Mouse (Mus musculus) erythroblast, embryonic 14.5 days (primary cell): ENCODE measurements at regions not wholly inside any gene's neighbourhood (a gene's known extent, or its start where the extent isn't known, plus 50 kb on each side); places are given as distances from the start of the nearest gene placed in this dataset.

ENCODE experiments used
- H3K27me3 ChIP-seq: 2 replicates; pipeline ENCODE4 v1.6.1; 2012; ENCODE audit warnings: inconsistent platforms; ENCODE audit not compliant: control insufficient read depth
- H3K36me3 ChIP-seq: 2 replicates; pipeline ENCODE4 v1.6.1; 2012; ENCODE audit warnings: mild to moderate bottlenecking, inconsistent platforms; ENCODE audit not compliant: control insufficient read depth
- H3K4me1 ChIP-seq: 2 replicates; pipeline ENCODE4 v1.6.1; 2012; ENCODE audit warnings: inconsistent platforms; ENCODE audit not compliant: control insufficient read depth
- H3K4me3 ChIP-seq: replicated peaks from 2 replicates; pipeline ENCODE3; 2012; ENCODE audit warnings: moderate library complexity, mild to moderate bottlenecking, inconsistent platforms
- H3K9me3 ChIP-seq: 2 replicates; pipeline ENCODE4 v1.6.1; 2012; ENCODE audit warnings: low read length, inconsistent platforms, mixed read lengths; ENCODE audit not compliant: control insufficient read depth
- GATA1 ChIP-seq: IDR thresholded peaks from 2 replicates; pipeline ENCODE4 v1.6.1; 2012; ENCODE audit warnings: low read length, inconsistent platforms, mixed read lengths
- TAL1 ChIP-seq: IDR thresholded peaks from 3 replicates; pipeline ENCODE4 v1.6.1; 2012; ENCODE audit warnings: low read length, inconsistent platforms, mixed read lengths

DNA sequence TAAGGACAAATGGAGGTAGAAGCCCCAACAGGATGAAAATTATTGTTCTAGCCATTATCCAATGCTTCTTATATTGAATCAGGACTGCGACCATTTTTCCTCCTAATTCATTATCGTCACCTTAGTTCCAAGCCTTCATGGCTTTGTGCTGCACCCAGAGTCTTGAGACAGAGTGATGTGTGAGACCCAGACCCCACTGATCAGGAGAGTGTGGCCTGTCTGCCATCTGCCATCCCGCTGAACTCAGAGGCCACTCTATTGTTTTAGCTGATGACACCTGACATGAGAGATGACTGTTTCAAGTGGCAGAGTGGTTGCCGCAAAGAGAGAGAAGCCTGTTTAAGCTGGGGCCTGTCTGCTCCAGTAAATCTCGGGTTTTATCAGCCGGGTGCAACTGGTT, 361.4 kb downstream of the Rwdd3 start:
- no peak overlapping the region for H3K4me3 ChIP-seq
- peaks cover 22% of the 10 kb centered on the region for H3K9me3 ChIP-seq
- no peaks in the 10 kb centered on the region for H3K4me1 ChIP-seq
- TF ChIP-seq TAL1 (no peak), GATA1 (no peak)
- no peaks in the 10 kb centered on the region for H3K27me3 ChIP-seq
- no peaks in the 10 kb centered on the region for H3K36me3 ChIP-seq

DNA sequence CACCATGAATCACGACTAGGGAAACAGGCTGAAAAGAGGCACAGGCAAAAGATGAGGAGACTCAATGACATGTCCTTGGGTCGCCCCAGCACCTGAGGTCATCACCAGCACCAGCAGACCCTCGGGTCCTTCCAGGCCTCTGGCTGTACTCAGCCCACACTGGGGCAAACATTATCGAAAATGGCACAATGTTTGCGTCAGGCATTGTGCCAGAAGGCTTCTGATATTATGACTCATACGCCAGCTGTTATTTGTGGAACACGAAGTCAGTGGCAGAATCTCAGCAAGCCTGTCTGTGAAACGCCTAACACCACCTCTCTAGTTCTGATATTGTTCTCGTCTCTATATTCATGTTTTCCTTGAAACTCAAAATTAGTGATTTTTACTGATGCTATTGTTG, 384.8 kb downstream of the Rwdd3 start:
- Histone ChIP-seq H3K36me3 (no peaks in the 10 kb centered on the region), H3K4me3 (no peak overlapping the region), H3K9me3 (peaks cover 16% of the 10 kb centered on the region), H3K27me3 (no peaks in the 10 kb centered on the region), H3K4me1 (no peaks in the 10 kb centered on the region)
- TF ChIP-seq GATA1 (no peak), TAL1 (no peak)

DNA sequence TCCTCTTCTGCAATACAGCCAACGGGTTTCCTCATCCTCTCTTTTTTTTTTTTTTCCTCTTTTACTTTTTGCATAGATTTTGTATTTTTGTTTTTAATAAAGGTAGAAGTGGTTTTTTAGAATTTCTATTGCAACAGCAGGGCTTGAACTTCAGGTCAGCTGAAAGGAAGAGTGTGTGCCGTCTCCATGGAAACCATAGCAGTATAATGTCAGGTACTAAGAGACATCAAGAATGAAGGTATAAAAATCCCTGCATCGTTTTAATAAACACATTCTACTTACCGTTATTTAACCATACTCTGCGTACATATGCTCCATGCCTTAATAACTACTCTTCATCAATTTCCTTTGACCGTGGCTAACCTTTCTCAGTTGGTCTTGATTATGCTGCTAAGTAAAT, 390.0 kb downstream of the Rwdd3 start:
- Histone ChIP-seq H3K4me3 (no peak overlapping the region), H3K4me1 (no peaks in the 10 kb centered on the region), H3K9me3 (peaks cover 9% of the 10 kb centered on the region), H3K27me3 (no peaks in the 10 kb centered on the region), H3K36me3 (no peaks in the 10 kb centered on the region)
- no peak for TF ChIP-seq TAL1
- TF ChIP-seq GATA1: no peak

DNA sequence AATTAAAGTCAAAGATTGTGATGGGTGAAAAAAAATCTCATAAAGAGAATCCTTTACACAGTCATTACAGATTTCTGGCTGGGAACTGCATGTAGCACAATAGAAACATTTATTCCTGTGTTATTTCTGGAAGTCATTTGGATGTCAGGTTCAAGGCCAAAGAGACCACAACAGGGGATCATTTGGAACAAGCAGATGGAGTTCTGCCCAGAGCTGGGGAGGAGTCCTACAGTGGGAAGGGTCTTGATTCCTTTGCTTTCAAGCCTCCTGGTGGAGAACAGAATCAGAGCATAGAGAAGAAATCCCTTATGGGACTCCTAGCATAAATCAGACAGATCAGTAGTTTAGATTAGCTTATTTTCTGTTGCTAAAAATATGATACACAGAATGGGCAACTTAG, 392.4 kb downstream of the Rwdd3 start:
- TF ChIP-seq GATA1: no peak
- TF ChIP-seq TAL1: no peak
- Histone ChIP-seq H3K36me3 (no peaks in the 10 kb centered on the region), H3K4me1 (no peaks in the 10 kb centered on the region), H3K27me3 (no peaks in the 10 kb centered on the region), H3K4me3 (no peak overlapping the region), H3K9me3 (peaks cover 6% of the 10 kb centered on the region)

DNA sequence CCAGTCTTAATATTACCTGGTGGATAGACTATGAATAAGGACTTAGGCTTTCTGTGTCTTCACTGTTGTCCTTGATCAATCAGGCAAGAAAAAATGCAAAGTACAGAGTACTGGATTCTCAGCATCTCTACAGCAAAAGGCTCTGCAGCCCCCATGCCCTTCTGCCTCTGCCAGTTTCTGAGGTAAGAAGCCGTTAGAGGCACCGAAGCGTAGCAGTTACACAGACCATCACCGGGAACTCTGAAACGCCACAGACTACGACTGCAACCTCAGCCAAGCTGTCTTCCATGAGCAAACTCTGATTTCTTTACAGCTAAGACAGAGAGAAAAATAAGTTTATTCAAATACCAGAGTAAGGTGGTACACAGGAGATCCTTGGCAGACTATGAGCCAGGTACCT, 396.5 kb downstream of the Rwdd3 start:
- Histone ChIP-seq H3K4me1 (no peaks in the 10 kb centered on the region), H3K4me3 (no peak overlapping the region), H3K36me3 (no peaks in the 10 kb centered on the region), H3K9me3 (peaks cover 11% of the 10 kb centered on the region), H3K27me3 (no peaks in the 10 kb centered on the region)
- TF ChIP-seq TAL1 (no peak), GATA1 (no peak)

DNA sequence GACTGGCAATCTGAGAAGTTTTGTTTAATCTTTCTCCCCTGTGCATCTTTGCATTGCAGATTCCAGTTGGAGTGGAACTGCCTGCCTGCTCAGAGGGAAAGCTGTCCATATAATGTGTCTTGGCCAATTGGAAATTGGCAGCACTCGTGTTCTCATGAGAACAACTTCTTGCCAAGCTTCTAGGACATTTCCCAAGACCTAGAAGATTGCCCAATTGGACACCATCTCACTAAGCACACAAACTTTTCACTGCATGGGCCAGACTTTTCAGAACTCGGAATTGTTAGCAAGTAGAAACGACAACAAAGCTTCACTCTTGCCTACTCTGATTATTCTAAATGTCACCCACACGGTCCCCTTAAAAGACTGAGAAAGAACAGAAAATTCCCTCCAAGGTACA, 409.8 kb downstream of the Rwdd3 start:
- Histone ChIP-seq H3K27me3 (no peaks in the 10 kb centered on the region), H3K9me3 (peaks cover 3% of the 10 kb centered on the region; the same call in 1 of the 2 replicates), H3K36me3 (no peaks in the 10 kb centered on the region), H3K4me3 (no peak overlapping the region), H3K4me1 (no peaks in the 10 kb centered on the region)
- no peak for TF ChIP-seq TAL1
- TF ChIP-seq GATA1: no peak

DNA sequence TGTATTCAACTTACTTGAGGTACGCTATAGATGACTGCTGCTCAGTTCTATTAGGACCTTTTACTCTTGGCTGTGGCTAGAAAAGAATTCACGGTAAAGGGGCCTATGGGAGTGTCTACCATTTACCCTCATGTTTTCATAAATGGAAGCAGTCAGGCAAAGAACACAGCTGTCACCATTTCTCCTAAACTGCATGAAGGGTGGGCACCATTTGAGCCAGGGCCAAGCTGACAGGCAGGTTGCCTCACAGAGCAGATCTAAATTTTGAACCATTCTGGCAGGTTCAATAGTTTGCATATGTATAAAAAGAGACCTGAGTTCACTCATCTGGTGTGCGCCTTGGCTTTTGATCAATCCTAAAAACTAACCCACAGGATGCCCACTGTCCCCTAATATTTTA, 410.3 kb downstream of the Rwdd3 start:
- H3K27me3 ChIP-seq: no peaks in the 10 kb centered on the region
- H3K4me3 ChIP-seq: no peak overlapping the region
- H3K9me3 ChIP-seq: peaks cover 3% of the 10 kb centered on the region; the same call in 1 of the 2 replicates
- H3K36me3 ChIP-seq: no peaks in the 10 kb centered on the region
- TF ChIP-seq TAL1 (no peak), GATA1 (no peak)
- no peaks in the 10 kb centered on the region for H3K4me1 ChIP-seq

DNA sequence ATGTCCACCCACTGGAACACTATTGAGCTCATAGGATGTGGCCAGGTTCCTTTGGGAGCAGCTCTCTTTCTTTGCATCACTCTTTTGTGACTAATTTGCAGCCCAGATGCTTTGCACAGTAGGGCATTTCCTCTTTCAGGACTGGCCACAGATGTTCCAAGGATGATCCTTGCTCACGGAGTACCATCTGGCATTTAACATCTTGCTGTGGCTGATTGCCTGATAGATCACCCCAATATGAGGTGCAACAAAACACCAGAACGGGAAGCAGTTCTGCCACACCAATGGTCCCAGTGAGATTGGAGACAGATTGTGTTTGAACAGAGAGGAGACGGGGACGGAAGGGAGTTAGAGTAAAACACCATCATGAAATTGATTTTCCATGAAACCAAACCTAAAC, 423.0 kb downstream of the Rwdd3 start:
- Histone ChIP-seq H3K4me1 (no peaks in the 10 kb centered on the region), H3K9me3 (peaks cover 30% of the 10 kb centered on the region), H3K27me3 (no peaks in the 10 kb centered on the region), H3K36me3 (no peaks in the 10 kb centered on the region), H3K4me3 (no peak overlapping the region)
- no peak for TF ChIP-seq GATA1
- TF ChIP-seq TAL1: no peak

DNA sequence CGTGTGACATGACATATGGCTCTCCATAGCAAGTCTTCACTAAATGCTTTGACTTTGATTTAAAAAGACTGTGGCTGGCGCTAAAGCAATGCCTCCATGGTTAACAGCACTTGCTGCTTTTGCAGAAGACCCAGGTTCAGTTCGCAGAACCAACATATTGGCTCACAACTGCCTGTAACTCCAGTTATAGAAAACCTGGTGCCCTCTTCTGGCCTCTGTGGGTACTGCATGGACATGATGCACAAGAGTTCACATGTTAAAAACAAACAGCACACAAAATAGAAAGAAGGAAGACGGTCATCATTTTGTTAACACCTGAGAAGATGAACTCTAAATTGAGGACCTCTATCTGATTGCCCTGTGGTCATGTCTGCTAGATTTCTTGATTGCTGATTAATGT, 423.8 kb downstream of the Rwdd3 start:
- H3K27me3 ChIP-seq: no peaks in the 10 kb centered on the region
- H3K4me3 ChIP-seq: no peak overlapping the region
- H3K9me3 ChIP-seq: peaks cover 34% of the 10 kb centered on the region
- no peaks in the 10 kb centered on the region for H3K4me1 ChIP-seq
- H3K36me3 ChIP-seq: no peaks in the 10 kb centered on the region
- no peak for TF ChIP-seq GATA1
- TF ChIP-seq TAL1: no peak

DNA sequence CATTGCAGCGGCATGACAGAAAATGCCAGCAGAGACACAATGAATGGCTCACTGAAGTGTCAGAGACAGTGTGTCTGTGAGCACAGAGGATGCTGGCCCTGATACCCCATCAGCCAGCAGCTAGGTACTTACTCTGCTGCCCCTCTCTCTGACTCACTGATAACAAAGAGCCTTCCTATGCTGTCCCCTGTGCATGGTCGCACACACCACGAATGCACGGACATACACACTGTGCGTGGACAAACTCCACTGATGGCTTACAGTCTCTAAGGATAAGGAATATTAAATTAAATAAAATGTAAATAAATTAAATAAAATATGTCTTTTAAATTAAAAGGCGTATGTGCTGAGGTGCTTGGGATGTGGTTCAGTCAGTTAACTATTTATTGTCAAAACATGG, 438.2 kb downstream of the Rwdd3 start:
- Histone ChIP-seq H3K27me3 (no peaks in the 10 kb centered on the region), H3K9me3 (peaks cover 14% of the 10 kb centered on the region), H3K36me3 (no peaks in the 10 kb centered on the region), H3K4me1 (no peaks in the 10 kb centered on the region), H3K4me3 (no peak overlapping the region)
- no peak for TF ChIP-seq TAL1
- TF ChIP-seq GATA1: no peak
